Mouse (Mus musculus): Measurements from ENCODE around the gene Ikzf5.

The Ikzf5 gene

GRCm38 (mm10) chr7:131345856-131346541 is 64.3 kb downstream of the Ikzf5 start:
- DNase-seq (ENCODE audit: low read depth, low spot score): peak; percentile 56

All from brain, adult 2 months (tissue).